Mouse (Mus musculus) Patski (cell line): ENCODE data around the gene Gpr27. TPM values are rescaled to one million over a fixed set of nuclear protein-coding genes. Genes with fewer than 3 reads are reported as not detected.

Experiments used
- ATAC-seq: fragments of 100-300 bp; one replicate; pipeline ENCODE4 v1.8.0; 2021
- CTCF ChIA-PET: fragments of 350-600 bp; sonication (Branson Sonifier 250); formaldehyde crosslinking; loops from one replicate; lab custom pipeline; 2022; ENCODE audit warnings: inconsistent platforms; lab: Charles Lee
- POLR2A ChIA-PET: fragments of 350-600 bp; sonication (Branson Sonifier 250); formaldehyde crosslinking; loops from one replicate; lab custom pipeline; 2022; ENCODE audit warnings: antibody characterized with exemption, inconsistent platforms; lab: Charles Lee
- DNase-seq: peaks from one replicate; pipeline ENCODE4 v3.0.0-alpha.2; 2011; ENCODE audit warnings: low read depth, low spot score
- H3K27me3 ChIP-seq: fragments of 371-371 bp; one replicate; pipeline ENCODE4 v1.5.1; 2021
- CTCF ChIP-seq: fragments of 100-300 bp; IDR thresholded peaks from one replicate; pipeline ENCODE4 v1.5.1; 2021
- in situ Hi-C: fragments of 300-500 bp; cut with MboI; formaldehyde crosslinking; loops from 3 replicates; pipeline ENCODE4 v1.11.1; 2018; ENCODE audit warnings: low pct_unique_long_range_greater_than_20kb, mixed read lengths
- polyA plus RNA-seq: library from polyadenylated mRNA; unstranded; gene quantifications from one replicate; pipeline ENCODE4 v1.2.3, GENCODE M21; 2021

The Gpr27 gene
- polyA plus RNA-seq, 1 experiment from 2014 or later, result 11.2 TPM

- in situ Hi-C loops, result no loop called here
- ChIA-PET CTCF (interaction anchor here (1.0 kb wide), 1 partner anchor 11 kb away, joined by 3 read pairs; no protein-coding TSS in a partner anchor), POLR2A (no interaction called here)
- no peaks in the 10 kb centered on the region for H3K27me3 ChIP-seq
- no peak for TF ChIP-seq CTCF
- DNase-seq, result no peak
- ATAC-seq, result no peak
These were observed 32.0 kb upstream of the Gpr27 start for GRCm38 (mm10) chr6:99660443-99660842.

GRCm38 (mm10) chr6:99663232-99663631, 29.2 kb upstream of the Gpr27 start:
- POLR2A ChIA-PET, result interaction anchor here (1.1 kb wide), 1 partner anchor 11 kb away, joined by 5 read pairs; no protein-coding TSS in a partner anchor
- no peaks in the 10 kb centered on the region for H3K27me3 ChIP-seq
- in situ Hi-C loops, result no loop called here
- DNase-seq, result no peak
- no peak for TF ChIP-seq CTCF
- no peak for ATAC-seq
- CTCF ChIA-PET, result no interaction called here

- ATAC-seq, result peak; percentile 28
- in situ Hi-C loops, result no loop called here
- no peaks in the 10 kb centered on the region for H3K27me3 ChIP-seq
- no peak for DNase-seq
- ChIA-PET CTCF (no interaction called here), POLR2A (no interaction called here)
- no peak for TF ChIP-seq CTCF
These were observed 26.8 kb upstream of the Gpr27 start for GRCm38 (mm10) chr6:99665457-99666317.

- ChIA-PET CTCF (interaction anchor here (1.7 kb wide), 1 partner anchor 18 kb away, joined by 6 read pairs; no protein-coding TSS in a partner anchor), POLR2A (no interaction called here)
- no peak for TF ChIP-seq CTCF
- in situ Hi-C loops, result no loop called here
- no peaks in the 10 kb centered on the region for H3K27me3 ChIP-seq
- ATAC-seq, result peak; percentile 79
- DNase-seq, result no peak
These were observed 25.9 kb upstream of the Gpr27 start, which contains the start of the genes Eif4e3 and Gm20696 for GRCm38 (mm10) chr6:99666318-99667171. Gene Eif4e3 (minus strand): TSS chr6:99666771. Gene Gm20696 (minus strand): TSS chr6:99666797.

- in situ Hi-C loops, result no loop called here
- no peak for TF ChIP-seq CTCF
- no peaks in the 10 kb centered on the region for H3K27me3 ChIP-seq
- ChIA-PET POLR2A (no interaction called here), CTCF (interaction anchor here (1.7 kb wide), 1 partner anchor 18 kb away, joined by 6 read pairs; no protein-coding TSS in a partner anchor)
- DNase-seq (no peak), ATAC-seq (no peak)
These were observed 25.2 kb upstream of the Gpr27 start for GRCm38 (mm10) chr6:99667290-99667689.

- POLR2A ChIA-PET, result interaction anchor here (0.7 kb wide), 1 partner anchor 116 kb away, joined by 10 read pairs; no protein-coding TSS in a partner anchor
- CTCF ChIA-PET, result interaction anchor here (1.1 kb wide), 1 partner anchor 15 kb away, joined by 4 read pairs; no protein-coding TSS in a partner anchor
- ATAC-seq, result no peak
- DNase-seq, result no peak
- peaks cover 3% of the 10 kb centered on the region for H3K27me3 ChIP-seq
- in situ Hi-C loops, result no loop called here
- no peak for TF ChIP-seq CTCF
These were observed 22.8 kb upstream of the Gpr27 start for GRCm38 (mm10) chr6:99669481-99670325.

GRCm38 (mm10) chr6:99670481-99671119, 21.9 kb upstream of the Gpr27 start:
- CTCF ChIA-PET, result interaction anchor here (0.6 to 1.1 kb wide), 3 partner anchors 14 to 15 kb away, joined by 3 to 4 read pairs (median 3); no protein-coding TSS in a partner anchor
- DNase-seq, result no peak
- POLR2A ChIA-PET, result no interaction called here
- H3K27me3 ChIP-seq, result peaks cover 3% of the 10 kb centered on the region
- ATAC-seq, result peak; percentile 31
- in situ Hi-C loops, result no loop called here
- peak; percentile 85 for TF ChIP-seq CTCF

GRCm38 (mm10) chr6:99671768-99672167, 20.7 kb upstream of the Gpr27 start:
- no peak for ATAC-seq
- in situ Hi-C loops, result no loop called here
- CTCF ChIA-PET, result interaction anchor here (0.8 to 1.1 kb wide), 4 partner anchors 11 to 105 kb away, joined by 3 to 4 read pairs (median 3); no protein-coding TSS in a partner anchor

GRCm38 (mm10) chr6:99674482-99674881, 18.0 kb upstream of the Gpr27 start:
- H3K27me3 ChIP-seq, result peaks cover 3% of the 10 kb centered on the region
- ATAC-seq, result no peak
- CTCF ChIA-PET, result no interaction called here
- in situ Hi-C loops, result no loop called here
- no peak for DNase-seq
- POLR2A ChIA-PET, result no interaction called here
- TF ChIP-seq CTCF, result no peak

More at GRCm38 (mm10) chr6:99671768-99672167, 20.7 kb upstream of the Gpr27 start:
- H3K27me3 ChIP-seq, result peaks cover 3% of the 10 kb centered on the region
- peak; percentile 34 for TF ChIP-seq CTCF
- no peak for DNase-seq
- POLR2A ChIA-PET, result no interaction called here
